Comparison of ENCODE assay signal across 8 mouse cellular contexts in genomic region chr12:3780931-3781471, GRCm38 (mm10). TPM values are rescaled to one million over a fixed set of nuclear protein-coding genes. Genes with fewer than 3 reads are reported as not detected.
DNase-seq lines count a peak whose midpoint lies in the region; ATAC-seq and TF ChIP-seq lines count a peak whose summit lies in the region.

No protein-coding gene starts in this region.

- no peak for TF ChIP-seq EP300 in heart, postnatal 0 days (IDR thresholded peaks at IDR 0.05; ENCODE audit: low read depth)

- H3K27ac ChIP-seq in spleen, adult 2 months (ENCODE audit: insufficient read depth, low read length): peak overlapping the region; percentile 80
- peak overlapping the region; percentile 95 for H3K27ac ChIP-seq in heart, postnatal 0 days (ENCODE audit: low read depth)
- H3K27ac ChIP-seq in limb, embryonic 15.5 days: peak overlapping the region; percentile 88
- peak overlapping the region; percentile 24 for H3K27ac ChIP-seq in neural tube, embryonic 14.5 days (ENCODE audit: low read depth, low read length)

- WGBS in spleen, adult 2 months: 35% methylated on average over 7 of the region's 7 CpGs
- WGBS in heart, postnatal 0 days: 16% methylated on average over 7 of the region's 7 CpGs
- WGBS in limb, embryonic 15.5 days: 17% methylated on average over 7 of the region's 7 CpGs
- 28% methylated on average over 7 of the region's 7 CpGs for WGBS in neural tube, embryonic 14.5 days

- H3K4me2 ChIP-seq in heart, postnatal 0 days (ENCODE audit: low read depth, low read length): peak overlapping the region; percentile 20
- H3K4me2 ChIP-seq in limb, embryonic 15.5 days: peak overlapping the region; percentile 19; the same call in 1 of the 2 replicates
- H3K4me2 ChIP-seq in neural tube, embryonic 14.5 days (ENCODE audit: low read depth, low read length): no peak overlapping the region

- H3K4me1 ChIP-seq in spleen, adult 2 months (ENCODE audit: control insufficient read depth, insufficient read depth, insufficient read length): peaks cover 22% of the 10 kb centered on the region
- H3K4me1 ChIP-seq in heart, postnatal 0 days (ENCODE audit: control insufficient read depth, insufficient read depth): peaks cover 28% of the 10 kb centered on the region
- peaks cover 47% of the 10 kb centered on the region for H3K4me1 ChIP-seq in limb, embryonic 15.5 days
- peaks cover 18% of the 10 kb centered on the region for H3K4me1 ChIP-seq in neural tube, embryonic 14.5 days (ENCODE audit: control insufficient read depth, insufficient read depth, low read length)

- no peaks in the 10 kb centered on the region for H3K36me3 ChIP-seq in spleen, adult 2 months (ENCODE audit: control insufficient read depth, insufficient read depth, low read length)
- H3K36me3 ChIP-seq in heart, postnatal 0 days (replicated peaks; ENCODE audit: control insufficient read depth, insufficient read depth, low read length): no peaks in the 10 kb centered on the region
- peaks cover under 1% of the 10 kb centered on the region; the same call in 1 of the 2 replicates for H3K36me3 ChIP-seq in limb, embryonic 15.5 days
- no peaks in the 10 kb centered on the region for H3K36me3 ChIP-seq in neural tube, embryonic 14.5 days (ENCODE audit: control insufficient read depth, insufficient read depth, low read length)

- DNase-seq in spleen, adult 2 months (ENCODE audit: low read depth in 1 of 2, low spot score in 2 of 2): no peak
- no peak for DNase-seq in spleen, postnatal 14 days (ENCODE audit: low spot score in 2 of 2)
- peak; percentile 74 for DNase-seq in embryo, embryonic 10 days (ENCODE audit: low spot score)
- peak; percentile 29 for DNase-seq in heart, postnatal 0 days (ENCODE audit: low spot score)
- no peak for DNase-seq in layer of hippocampus, postnatal 14 days (ENCODE audit: low spot score in 2 of 2)
- no peak for DNase-seq in right cerebral cortex, adult 18-20 months

- no peaks in the 10 kb centered on the region for H3K27me3 ChIP-seq in spleen, adult 2 months (ENCODE audit: control insufficient read depth, insufficient read depth, low read length)
- no peaks in the 10 kb centered on the region for H3K27me3 ChIP-seq in heart, postnatal 0 days (ENCODE audit: control insufficient read depth, insufficient read depth, low read length)
- H3K27me3 ChIP-seq in limb, embryonic 15.5 days: no peaks in the 10 kb centered on the region
- H3K27me3 ChIP-seq in neural tube, embryonic 14.5 days (ENCODE audit: control insufficient read depth, insufficient read depth, low read length): no peaks in the 10 kb centered on the region

- no peak overlapping the region for H3K4me3 ChIP-seq in spleen, adult 2 months (ENCODE audit: extremely low read depth, insufficient read depth, insufficient read length)
- H3K4me3 ChIP-seq in heart, postnatal 0 days (ENCODE audit: low read depth, low read length): no peak overlapping the region
- no peak overlapping the region for H3K4me3 ChIP-seq in limb, embryonic 15.5 days
- H3K4me3 ChIP-seq in neural tube, embryonic 14.5 days (ENCODE audit: low read depth, low read length): no peak overlapping the region

- H3K9me3 ChIP-seq in heart, postnatal 0 days (replicated peaks; ENCODE audit: control insufficient read depth, low read length): no peaks in the 10 kb centered on the region
- H3K9me3 ChIP-seq in limb, embryonic 15.5 days: no peaks in the 10 kb centered on the region
- H3K9me3 ChIP-seq in neural tube, embryonic 14.5 days (ENCODE audit: control insufficient read depth, low read length): no peaks in the 10 kb centered on the region

- peak overlapping the region; percentile 42; the same call in 1 of the 2 replicates for H3K9ac ChIP-seq in heart, postnatal 0 days (replicated peaks; ENCODE audit: low read depth, low read length)
- H3K9ac ChIP-seq in limb, embryonic 15.5 days: no peak overlapping the region
- H3K9ac ChIP-seq in neural tube, embryonic 14.5 days (replicated peaks; ENCODE audit: low read depth, low read length): no peak overlapping the region

- TF ChIP-seq POLR2A in spleen, adult 2 months (IDR thresholded peaks at IDR 0.05; ENCODE audit: low read depth, low read length): no peak

- peak; percentile 67 for ATAC-seq in heart, postnatal 0 days (ENCODE audit: insufficient read depth, low read depth)
- peak; percentile 80 for ATAC-seq in limb, embryonic 15.5 days (ENCODE audit: insufficient number of reproducible peaks, low FRiP score, low TSS enrichment, low read depth)
- peak; percentile 50; the same call in 1 of the 2 replicates for ATAC-seq in neural tube, embryonic 14.5 days (ENCODE audit: low read depth)

- TF ChIP-seq CTCF in spleen, adult 2 months (IDR thresholded peaks at IDR 0.05; ENCODE audit: extremely low read depth, insufficient read depth, insufficient read length, insufficient replicate concordance): no peak
- no peak for TF ChIP-seq CTCF in heart, postnatal 0 days (IDR thresholded peaks at IDR 0.05; ENCODE audit: low read depth)

RNA-seq across cellular contexts. Expression of gene Dnmt3a, which starts 24.8 kb away (rescaled TPM):
- polyA plus RNA-seq in spleen, adult 2 months (2012; rRNA removed): 19.3 and 22.4 TPM in 2 replicates
- 31.7 and 32.8 TPM in 2 replicates for total RNA-seq in heart, postnatal 0 days (2014; rRNA removed; ENCODE audit: low replicate concordance)
- polyA plus RNA-seq in heart, postnatal 0 days (2015; fragmentation: Nextera tagmentation; extraction: Ambion mirVana): 71.5 and 76.0 TPM in 2 replicates
- 133 and 142 TPM in 2 replicates for polyA plus RNA-seq in limb, embryonic 15.5 days (2015; fragmentation: Nextera tagmentation; extraction: Ambion mirVana)
- 53.4 and 57.1 TPM in 2 replicates for polyA plus RNA-seq in neural tube, embryonic 14.5 days (2014; fragmentation: Nextera tagmentation; extraction: Ambion mirVana)
- total RNA-seq in layer of hippocampus, postnatal 14 days (2021): 100 to 1,000 TPM; 272 to 273 TPM

Comparison
In these comparisons a context has a peak if more than half of its experiments do, and no peak if none do; other contexts are left out.
1. DNase-seq: peak in embryo, embryonic 10 days (single experiment) and heart, postnatal 0 days (single experiment); none in spleen, adult 2 months (0 of 2), spleen, postnatal 14 days (0 of 2), layer of hippocampus, postnatal 14 days (0 of 2) and right cerebral cortex, adult 18-20 months (single experiment).
2. H3K27ac ChIP-seq: peak in every context shown above with its lines; median percentile 95 in heart, postnatal 0 days; 88 in limb, embryonic 15.5 days; 80 in spleen, adult 2 months; 24 in neural tube, embryonic 14.5 days.
3. Peak in every context shown above with its lines, with median percentiles within 50 percentile points of each other: ATAC-seq.